Mouse (Mus musculus) E14TG2a.4 (cell line): Measurements from ENCODE around the gene Vasn.

Experiments used
- CTCF ChIP-seq: conservative IDR thresholded peaks from 2 replicates; pipeline ENCODE4 v1.5.1; 2014; ENCODE audit warnings: low read length
- POU5F1 ChIP-seq: IDR thresholded peaks from 2 replicates; pipeline ENCODE4 v1.6.1; 2014; ENCODE audit warnings: low read length, borderline replicate concordance

- TF ChIP-seq CTCF: no peak
- TF ChIP-seq POU5F1: no peak
Observed at GRCm38 (mm10) chr16:4596836-4597235, 42.9 kb upstream of the Vasn start.
